Mouse (Mus musculus) G1E (cell line): ENCODE results near the gene Nod2. TPM values are rescaled to one million over a fixed set of nuclear protein-coding genes. Genes with fewer than 3 reads are reported as not detected.

Experiments used
- polyA plus RNA-seq: library from polyadenylated mRNA; stranded (reverse); fragments of >175 nt; gene quantifications from 2 replicates; pipeline ENCODE4 v1.2.3, GENCODE M21; 2012
- total RNA-seq, 2 experiments: library from RNA; stranded (forward) in 1 of 2; stranded (reverse) in 1 of 2; fragments of 200-1000 nt in 1 of 2; fragments of >200 nt in 1 of 2; fragmentation: Nextera tagmentation in 1 of 2; gene quantifications; 2 replicates each; pipeline ENCODE4 v1.2.3; 2014 to 2017

Nod2 gene
- total and polyA plus RNA-seq, 3 experiments = 0.07 to 1.1 (median 0.22) TPM

Other genes with a start within 250 kb of the Nod2 start
- gene Nkd1, start 126.0 kb upstream of the Nod2 start, total RNA-seq (2014; fragmentation: Nextera tagmentation) = not detected in 2 replicates
- gene Nkd1, start 126.0 kb upstream of the Nod2 start, total RNA-seq (2017) = 0.05 and 0.06 TPM in 2 replicates
- gene Nkd1, start 126.0 kb upstream of the Nod2 start, polyA plus RNA-seq = not detected in 2 replicates
- 16.0 and 19.5 TPM in 2 replicates for gene Snx20, start 11.2 kb upstream of the Nod2 start, total RNA-seq (2014; fragmentation: Nextera tagmentation)
- 15.9 and 16.7 TPM in 2 replicates for gene Snx20, start 11.2 kb upstream of the Nod2 start, total RNA-seq (2017)
- 38.8 and 51.2 TPM in 2 replicates for gene Snx20, start 11.2 kb upstream of the Nod2 start, polyA plus RNA-seq
- 43.4 and 57.7 TPM in 2 replicates for gene Cyld, start 49.7 kb downstream of the Nod2 start, total RNA-seq (2014; fragmentation: Nextera tagmentation)
- gene Cyld, start 49.7 kb downstream of the Nod2 start, total RNA-seq (2017) = 36.2 and 40.9 TPM in 2 replicates
- gene Cyld, start 49.7 kb downstream of the Nod2 start, polyA plus RNA-seq = 0.73 and 1.0 TPM in 2 replicates